Mouse (Mus musculus) lung, adult 2 months (tissue): Measurements from ENCODE around the gene Wwox. TPM values are rescaled to one million over a fixed set of nuclear protein-coding genes. Genes with fewer than 3 reads are reported as not detected.

ENCODE experiments used
- DNase-seq: peaks from one replicate; pipeline ENCODE4 v3.0.0; 2022
- H3K4me1 ChIP-seq: fragments of 200-500 bp; 2 replicates; pipeline ENCODE4 v1.6.1; 2011; ENCODE audit warnings: low read length; ENCODE audit not compliant: control insufficient read depth, insufficient read depth
- H3K4me3 ChIP-seq: fragments of 200-500 bp; replicated peaks from 2 replicates; pipeline ENCODE3; 2011; ENCODE audit warnings: low read depth, mild to moderate bottlenecking, control low read depth, low read length; ENCODE audit errors: extremely low read depth
- CTCF ChIP-seq: fragments of 200-500 bp; IDR thresholded peaks from 2 replicates; pipeline ENCODE4 v1.5.1; 2011; ENCODE audit warnings: mild to moderate bottlenecking, low read length, control low read depth; ENCODE audit not compliant: insufficient read depth
- POLR2A ChIP-seq: fragments of 200-500 bp; IDR thresholded peaks from 2 replicates; pipeline ENCODE4 v1.6.1; 2011; ENCODE audit warnings: low read depth, mild to moderate bottlenecking, control low read depth, low read length, borderline replicate concordance; ENCODE audit errors: extremely low read depth
- WGBS: fragments of 180-500 bp; shearing (Covaris S2); methylation state at CpG from one replicate; pipeline ENCODE4 v1.1.7; 2018; 5-methylcytosine and 5-hydroxymethylcytosine counted together
- polyA plus RNA-seq: library from polyadenylated mRNA; depleted of rRNA; stranded (reverse); fragments of >200 nt; gene quantifications from 2 replicates; pipeline ENCODE4 v1.2.3, GENCODE M21; 2012

Wwox gene
- polyA plus RNA-seq, 1 experiment: 8.5 TPM

DNA sequence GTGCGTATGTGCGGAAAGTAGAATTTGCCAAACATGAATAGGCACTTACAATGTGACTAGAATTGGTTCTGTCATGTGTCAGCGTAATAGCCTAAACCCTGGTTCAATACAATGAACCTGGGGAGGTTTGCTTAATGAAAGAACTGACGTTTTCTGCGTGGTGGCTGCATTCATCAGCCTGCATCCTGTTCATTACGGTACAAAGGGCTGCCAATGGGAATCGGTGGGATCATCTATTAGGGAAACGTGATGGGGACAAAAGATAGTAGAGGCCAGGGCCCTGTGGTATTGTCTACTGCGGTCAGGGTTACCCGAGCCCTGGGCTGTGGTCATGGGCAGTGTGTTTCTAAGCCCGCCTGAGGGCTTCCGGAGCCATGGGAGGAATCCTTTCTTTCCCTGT, 459.7 kb downstream of the Wwox start:
- H3K4me3 ChIP-seq: no peak overlapping the region
- DNase-seq: no peak
- TF ChIP-seq CTCF: no peak
- no peak for TF ChIP-seq POLR2A
- H3K4me1 ChIP-seq: no peaks in the 10 kb centered on the region
- WGBS: 92% methylated on average over 12 of the region's 12 CpGs

GRCm38 (mm10) chr8:114902584-114902983, 463.1 kb downstream of the Wwox start:
- TF ChIP-seq CTCF (no peak), POLR2A (no peak)
- DNase-seq: no peak
- Histone ChIP-seq H3K4me1 (no peaks in the 10 kb centered on the region), H3K4me3 (no peak overlapping the region)
- WGBS: 75% methylated on average over 5 of the region's 5 CpGs

DNA sequence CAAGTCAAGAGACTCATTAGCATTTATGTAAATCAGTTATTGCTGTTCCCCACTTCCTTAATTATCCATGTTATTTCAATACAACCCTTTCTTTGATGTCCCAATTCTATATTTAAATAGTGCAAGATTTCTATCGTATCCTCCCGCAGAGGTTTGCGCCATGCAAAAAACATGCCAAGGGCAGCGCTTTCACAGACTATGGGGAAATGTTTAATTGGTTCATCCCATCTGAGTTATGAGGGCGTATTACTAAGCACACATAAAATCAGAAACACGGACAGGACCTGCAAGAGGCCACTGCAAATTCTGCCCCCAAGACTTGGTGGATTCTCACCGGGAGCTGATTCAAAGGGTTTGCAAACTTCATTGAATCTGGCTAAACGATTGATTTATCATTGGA, 468.6 kb downstream of the Wwox start:
- WGBS: 92% methylated on average over 8 of the region's 8 CpGs
- no peaks in the 10 kb centered on the region for H3K4me1 ChIP-seq
- no peak for DNase-seq
- no peak overlapping the region for H3K4me3 ChIP-seq
- TF ChIP-seq POLR2A (no peak), CTCF (no peak)

DNA sequence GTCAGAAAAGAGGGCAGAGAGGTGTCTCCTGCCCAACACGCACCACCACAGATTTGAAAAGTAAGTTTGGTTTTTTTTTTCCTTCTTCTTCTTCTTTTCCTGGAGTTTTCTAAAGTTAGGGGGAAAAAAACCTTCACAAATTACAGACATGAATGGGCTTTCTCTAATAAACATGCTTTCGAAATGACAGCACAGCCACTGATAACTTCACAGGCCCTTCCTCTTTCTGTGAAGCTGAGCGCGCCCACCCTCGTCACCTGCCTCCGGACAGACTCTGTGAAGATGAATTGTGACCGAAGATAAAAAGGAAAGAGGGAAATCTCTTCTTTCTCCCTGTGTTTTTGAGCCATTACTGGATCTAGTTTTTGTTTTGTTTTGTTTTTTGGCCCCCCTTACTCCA, 469.1 kb downstream of the Wwox start:
- DNase-seq: no peak
- no peaks in the 10 kb centered on the region for H3K4me1 ChIP-seq
- TF ChIP-seq CTCF: no peak
- TF ChIP-seq POLR2A: no peak
- WGBS: 79% methylated on average over 7 of the region's 7 CpGs
- H3K4me3 ChIP-seq: no peak overlapping the region

- H3K4me1 ChIP-seq: no peaks in the 10 kb centered on the region
- WGBS: 86% methylated on average over 9 of the region's 9 CpGs
- no peak for DNase-seq
- H3K4me3 ChIP-seq: no peak overlapping the region
- TF ChIP-seq POLR2A (no peak), CTCF (no peak)
Observed at GRCm38 (mm10) chr8:114909146-114909545, 469.7 kb downstream of the Wwox start.

- DNase-seq: no peak
- no peak for TF ChIP-seq POLR2A
- no peak for TF ChIP-seq CTCF
- WGBS: 92% methylated on average over 17 of the region's 17 CpGs
- H3K4me1 ChIP-seq: no peaks in the 10 kb centered on the region
- no peak overlapping the region for H3K4me3 ChIP-seq
Observed at GRCm38 (mm10) chr8:114911031-114911580, 471.7 kb downstream of the Wwox start.

DNA sequence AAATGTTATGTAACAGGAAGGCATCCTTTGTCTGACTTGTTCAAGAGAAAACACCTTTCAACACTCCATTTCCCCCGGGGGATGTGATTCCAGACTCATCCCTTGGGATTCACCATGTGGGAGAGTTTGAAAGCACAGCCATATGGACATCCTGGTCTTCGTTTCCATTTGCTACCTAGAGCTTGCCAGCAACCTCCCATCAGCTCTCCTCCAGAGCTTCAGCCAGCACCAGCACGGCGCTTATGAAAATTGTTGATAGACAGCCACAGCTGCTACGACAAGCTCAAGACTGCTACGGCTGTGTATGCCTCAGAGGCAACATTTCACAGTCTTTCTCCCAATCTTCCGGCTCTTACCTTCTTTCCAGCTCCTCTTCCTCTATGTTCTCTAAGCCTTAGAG, 484.2 kb downstream of the Wwox start:
- no peak for DNase-seq
- WGBS: 77% methylated on average over 7 of the region's 7 CpGs
- H3K4me1 ChIP-seq: no peaks in the 10 kb centered on the region
- no peak overlapping the region for H3K4me3 ChIP-seq
- no peak for TF ChIP-seq CTCF
- TF ChIP-seq POLR2A: no peak

- Histone ChIP-seq H3K4me3 (no peak overlapping the region), H3K4me1 (no peaks in the 10 kb centered on the region)
- whole genome bisulfite sequencing: 59% methylated on average over 8 of the region's 8 CpGs
- no peak for TF ChIP-seq POLR2A
- no peak for TF ChIP-seq CTCF
- no peak for DNase-seq
Observed at GRCm38 (mm10) chr8:114927412-114927811, 488.0 kb downstream of the Wwox start.

GRCm38 (mm10) chr8:114927917-114928316, 488.5 kb downstream of the Wwox start:
- TF ChIP-seq CTCF (no peak), POLR2A (no peak)
- no peak for DNase-seq
- no peak overlapping the region for H3K4me3 ChIP-seq
- WGBS: 79% methylated on average over 4 of the region's 4 CpGs
- no peaks in the 10 kb centered on the region for H3K4me1 ChIP-seq

DNA sequence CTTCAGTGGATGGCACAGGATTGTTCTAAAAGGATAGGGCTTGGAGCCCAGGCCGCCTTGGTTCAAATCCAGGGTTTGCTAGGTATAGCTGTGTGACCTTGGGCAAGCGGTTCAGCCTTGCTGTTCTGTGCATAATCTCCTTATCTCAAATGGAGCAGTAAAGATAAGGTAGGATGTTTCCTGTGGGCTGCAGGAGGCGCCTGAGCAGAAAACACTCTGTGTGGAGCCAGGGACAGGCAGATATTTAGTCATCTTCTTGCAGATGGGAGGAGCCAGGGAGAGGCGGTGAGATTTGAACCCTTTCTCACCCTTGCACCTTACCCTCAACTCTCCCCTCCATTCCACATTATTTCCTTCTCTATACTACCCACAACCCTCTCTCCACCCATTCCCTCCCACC, 490.1 kb downstream of the Wwox start:
- DNase-seq: no peak
- H3K4me3 ChIP-seq: no peak overlapping the region
- TF ChIP-seq POLR2A: no peak
- no peak for TF ChIP-seq CTCF
- no peaks in the 10 kb centered on the region for H3K4me1 ChIP-seq
- 92% methylated on average over 4 of the region's 4 CpGs for WGBS
